Mouse (Mus musculus) spleen, embryonic (tissue): ENCODE data around the gene Tinag.
"Not testable (repeated sequence)": the region's sequence is repeated elsewhere in the genome, so short reads cannot be mapped to it uniquely, and the experiment has no call there.

ENCODE experiments used
- CTCF ChIA-PET: fragments of 350-600 bp; sonication (Branson Sonifier 250); formaldehyde crosslinking; loops from one replicate; lab custom pipeline; 2022; lab: Charles Lee

The Tinag gene

DNA sequence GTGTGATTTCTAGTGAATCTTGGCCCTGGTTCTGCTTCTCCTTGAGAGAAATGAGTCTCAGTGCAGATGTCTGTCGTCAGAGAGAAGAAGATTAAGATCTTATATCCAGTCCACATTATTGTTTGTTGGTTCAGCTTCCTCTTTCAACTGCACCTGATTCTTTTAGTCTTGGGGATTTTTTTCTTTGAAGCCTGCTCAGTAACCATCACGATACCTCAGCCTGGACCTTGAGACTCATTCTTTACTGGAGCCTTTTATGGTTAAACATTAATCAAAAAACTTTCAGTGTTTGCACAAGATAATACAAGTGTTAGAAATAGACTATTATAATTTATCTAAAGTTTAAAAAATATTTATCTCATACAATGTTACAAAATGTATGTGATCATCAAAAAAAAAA, at the start of gene Tinag:
Tinag (minus strand) TSS at position 210 of the 400 bp plus-strand sequence.
- CTCF ChIA-PET = no interaction called here

DNA sequence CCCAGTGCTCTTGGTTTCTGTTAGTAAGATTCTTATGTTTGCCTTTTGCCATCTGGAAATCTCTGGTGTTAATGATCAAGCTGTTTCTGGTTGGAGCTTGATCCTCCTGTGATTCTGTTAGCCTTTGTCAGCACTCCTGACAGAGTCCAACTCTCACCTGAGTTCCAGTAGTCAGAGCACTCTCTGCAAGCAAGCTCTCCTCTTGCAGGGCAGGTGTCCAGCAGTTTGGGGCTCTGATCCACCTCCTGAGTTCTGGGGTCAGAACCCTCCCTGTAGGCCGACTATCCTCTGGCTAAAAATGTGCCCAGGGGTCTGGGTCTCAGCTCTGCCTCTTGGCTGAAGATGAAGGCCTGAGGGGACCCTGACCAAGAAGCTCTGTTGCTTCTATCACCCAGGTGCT, 37.6 kb upstream of the Tinag start:
- CTCF ChIA-PET = not testable (repeated sequence)

DNA sequence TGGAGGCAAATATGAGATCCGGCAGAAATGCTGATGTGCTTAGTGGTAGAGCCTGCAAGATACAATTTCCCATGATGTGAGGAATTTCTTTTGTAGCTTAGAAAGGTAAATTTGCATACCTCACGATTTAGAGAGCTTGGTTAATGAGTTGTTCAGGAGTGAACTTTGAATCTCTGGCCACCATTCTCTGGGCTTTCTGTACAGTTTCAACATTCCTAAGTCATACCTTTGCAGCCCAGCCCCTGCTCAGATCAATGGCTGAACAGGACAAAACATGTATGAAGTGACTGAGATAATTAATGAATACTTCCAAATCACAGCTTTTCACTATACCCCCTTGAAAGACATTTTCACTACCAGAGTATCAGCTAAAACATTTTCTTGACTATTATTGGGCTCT, 26.1 kb upstream of the Tinag start:
- CTCF ChIA-PET = no interaction called here

DNA sequence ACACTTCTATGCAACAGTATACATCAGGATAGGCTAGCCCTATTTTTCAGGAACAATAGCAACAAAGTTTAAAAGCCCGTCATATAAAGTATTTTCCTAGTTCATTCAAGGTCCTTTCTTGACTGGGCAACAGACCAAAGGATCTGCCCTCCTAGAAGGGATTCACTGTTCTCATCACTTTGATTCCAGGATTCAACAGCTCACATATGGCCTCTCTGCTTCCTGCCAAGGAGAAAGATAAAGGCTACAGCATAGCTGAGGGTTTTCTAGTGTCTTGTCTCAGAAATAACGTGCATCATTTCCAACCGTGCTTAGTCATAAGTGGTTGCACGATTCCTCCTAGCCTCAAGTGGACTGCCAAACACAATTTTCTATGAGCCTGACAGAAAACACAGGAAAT, 11.0 kb upstream of the Tinag start:
- CTCF ChIA-PET = no interaction called here

DNA sequence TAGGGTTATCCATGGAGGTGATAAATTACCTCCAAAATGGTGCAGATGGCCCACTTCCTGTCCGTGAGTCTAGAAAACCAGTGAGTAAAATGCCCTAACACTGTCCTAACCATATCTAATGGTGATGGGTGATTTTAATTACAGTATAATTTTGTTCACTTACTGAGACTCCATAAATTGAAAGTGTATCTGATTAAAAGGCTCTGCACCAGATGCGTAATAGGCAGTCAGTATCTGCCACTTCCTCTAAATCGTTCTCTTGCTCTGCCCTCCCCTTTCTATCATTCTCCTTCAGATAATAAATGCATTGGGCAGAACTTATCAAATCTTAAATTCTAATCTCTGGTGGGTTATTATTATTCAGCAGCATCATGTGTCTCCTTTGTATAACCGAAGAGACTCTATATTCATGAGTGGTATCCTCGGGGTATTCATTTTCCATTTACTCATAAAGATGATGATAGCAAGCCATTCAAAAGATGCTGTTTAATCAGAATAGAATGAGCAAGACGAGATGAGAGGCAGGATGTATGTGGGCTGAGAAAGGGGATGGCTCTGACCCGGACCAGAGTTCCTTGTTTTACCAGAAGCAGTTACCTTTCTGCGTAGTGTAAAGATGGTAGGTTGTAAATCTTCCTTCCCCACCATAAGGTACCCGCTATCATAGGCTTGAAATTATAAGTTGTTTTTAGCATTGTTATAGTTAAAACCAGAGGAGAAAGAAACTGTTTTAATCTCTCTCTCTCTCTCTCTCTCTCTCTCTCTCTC, 9.0 kb upstream of the Tinag start:
- CTCF ChIA-PET = no interaction called here

DNA sequence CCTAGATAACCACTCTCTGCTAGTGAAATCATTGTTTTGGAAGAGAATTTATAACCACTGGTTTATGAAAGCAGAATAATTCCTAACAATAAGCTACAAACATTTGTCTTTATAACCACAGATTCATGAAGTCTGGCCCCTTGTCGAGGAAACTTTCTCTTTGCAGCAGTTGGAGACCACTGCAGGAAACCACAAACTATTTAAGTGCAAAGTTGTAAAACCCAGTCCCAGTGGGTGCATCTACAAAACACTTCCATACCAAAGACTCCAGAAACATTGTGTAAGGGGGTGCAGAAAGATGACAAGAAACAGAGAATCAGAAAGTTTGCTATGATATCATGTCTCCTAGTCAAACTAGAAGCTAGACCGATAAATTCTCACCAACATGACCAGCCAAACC, 5.8 kb upstream of the Tinag start:
- CTCF ChIA-PET = no interaction called here

DNA sequence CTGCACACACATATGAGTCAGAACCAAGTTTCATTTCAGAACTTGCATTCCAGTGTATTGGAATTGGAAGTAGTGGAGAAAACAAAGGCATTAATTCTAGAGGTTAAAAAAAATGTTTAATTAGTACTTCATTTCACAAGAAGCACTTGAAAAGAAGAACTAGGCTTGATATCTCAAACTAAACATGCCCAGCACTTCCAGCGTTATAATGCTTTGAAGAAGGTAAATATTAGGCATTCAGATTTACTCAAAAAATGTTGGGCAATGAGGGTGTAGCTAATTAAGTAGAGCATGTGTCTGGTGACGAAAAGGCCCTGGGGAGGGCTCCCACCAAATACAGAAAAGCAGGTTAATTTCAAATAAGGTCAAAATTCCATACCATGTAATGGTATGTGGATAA, 4.1 kb upstream of the Tinag start:
- CTCF ChIA-PET = no interaction called here

DNA sequence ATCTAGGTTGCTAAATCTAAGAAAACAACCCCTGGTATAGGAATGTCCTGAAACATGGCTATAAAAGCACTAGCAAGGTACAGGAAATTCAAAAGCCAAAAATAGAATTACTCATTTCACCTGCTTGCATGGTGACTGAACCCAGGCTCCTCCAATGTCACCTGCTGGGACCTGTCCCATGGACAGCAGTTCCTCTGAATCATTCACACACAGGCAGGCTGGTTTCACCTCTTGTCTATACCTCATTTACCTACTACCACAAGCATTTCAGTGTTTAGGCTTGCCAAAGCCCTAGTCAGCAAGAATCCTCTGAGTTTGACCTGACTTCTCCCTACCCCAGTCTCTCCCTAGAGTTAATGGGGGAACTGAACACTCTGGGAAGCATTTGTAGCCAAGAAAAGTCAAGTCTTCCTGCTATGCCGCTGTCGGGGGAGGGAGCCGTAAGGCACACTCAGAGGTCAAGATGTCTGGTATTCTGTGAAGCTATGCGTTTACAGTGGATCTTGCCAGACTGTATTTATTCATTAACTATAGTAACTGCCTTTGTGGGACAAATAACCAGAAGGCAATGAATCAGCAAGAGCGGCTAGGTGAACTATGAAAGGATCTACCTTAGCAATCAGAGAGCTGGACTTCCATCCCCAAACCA, 597 bp upstream of the Tinag start:
- CTCF ChIA-PET = no interaction called here

DNA sequence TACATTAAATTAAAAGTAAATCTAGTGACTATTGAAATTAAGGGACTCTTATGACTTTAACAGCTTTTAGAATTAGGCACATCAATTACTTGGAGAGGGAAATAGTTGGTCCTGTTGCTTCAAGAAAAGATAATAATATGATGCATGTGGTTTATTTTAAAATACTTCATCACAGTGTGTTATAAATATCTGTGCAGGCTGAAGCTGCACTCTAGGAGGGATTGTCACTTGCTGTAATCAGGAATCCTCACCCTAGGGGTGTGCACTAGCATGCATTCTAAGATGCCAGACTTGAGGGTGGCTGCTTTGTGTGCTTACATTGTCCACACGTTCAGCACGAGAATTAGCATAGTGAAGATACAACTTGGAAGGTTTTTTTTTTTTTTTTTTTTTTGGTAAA, 10.2 kb downstream of the Tinag start:
- CTCF ChIA-PET = interaction anchor here (0.6 kb wide), 2 partner anchors 171 to 1355 kb away, joined by 3 to 4 read pairs; no protein-coding TSS in a partner anchor

DNA sequence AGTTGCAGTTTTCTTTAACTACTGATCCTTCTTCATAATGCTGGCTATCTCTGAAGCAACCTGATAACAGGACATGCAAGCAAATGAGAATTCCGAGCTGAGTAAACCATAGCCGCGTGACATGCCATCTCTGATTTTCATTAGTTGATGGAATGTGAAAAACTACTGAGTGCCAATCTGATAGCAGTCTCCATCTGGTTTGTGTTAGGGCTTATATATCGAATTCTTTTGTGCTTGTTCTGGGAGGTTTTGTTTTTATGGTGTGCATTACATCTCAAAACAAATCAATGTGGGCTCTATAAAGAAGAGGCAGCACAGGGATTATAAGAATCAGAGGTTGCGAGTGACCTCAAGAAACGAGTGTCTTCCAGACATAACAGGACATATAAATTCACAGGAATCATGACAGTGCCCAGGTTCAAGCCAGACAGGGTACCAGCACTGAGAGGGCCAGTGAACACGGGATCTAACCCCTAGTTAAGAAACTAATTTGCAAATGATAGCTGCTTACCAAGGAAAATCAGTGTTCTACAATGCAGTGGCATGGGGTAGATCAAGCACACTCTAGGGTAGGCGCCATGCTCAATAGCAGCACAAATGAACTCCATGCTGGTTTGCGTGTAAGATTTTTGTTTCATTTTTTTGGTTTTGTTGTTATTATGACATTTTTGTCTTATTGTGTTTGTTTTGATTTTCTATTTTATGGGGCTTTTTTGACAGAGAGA, 13.0 kb downstream of the Tinag start:
- CTCF ChIA-PET = no interaction called here

DNA sequence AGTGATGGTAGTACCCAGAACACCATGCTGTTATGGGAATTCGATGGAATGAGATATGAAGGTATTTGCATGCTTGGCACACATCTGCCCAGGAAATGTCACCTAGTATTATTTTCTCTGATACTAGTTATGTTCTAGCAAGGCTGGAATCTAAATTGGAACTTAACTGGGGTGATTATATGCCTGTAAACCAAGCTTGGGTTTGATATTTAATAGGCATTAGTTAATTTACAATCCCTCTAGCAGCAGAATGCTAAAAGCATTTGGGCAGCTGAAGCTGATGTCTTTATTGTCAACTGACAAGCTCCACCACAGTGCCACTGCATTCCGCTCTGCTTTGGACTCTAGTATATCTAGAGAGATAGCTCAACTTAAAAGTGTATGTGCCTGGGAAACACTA, 20.3 kb downstream of the Tinag start:
- CTCF ChIA-PET = no interaction called here

DNA sequence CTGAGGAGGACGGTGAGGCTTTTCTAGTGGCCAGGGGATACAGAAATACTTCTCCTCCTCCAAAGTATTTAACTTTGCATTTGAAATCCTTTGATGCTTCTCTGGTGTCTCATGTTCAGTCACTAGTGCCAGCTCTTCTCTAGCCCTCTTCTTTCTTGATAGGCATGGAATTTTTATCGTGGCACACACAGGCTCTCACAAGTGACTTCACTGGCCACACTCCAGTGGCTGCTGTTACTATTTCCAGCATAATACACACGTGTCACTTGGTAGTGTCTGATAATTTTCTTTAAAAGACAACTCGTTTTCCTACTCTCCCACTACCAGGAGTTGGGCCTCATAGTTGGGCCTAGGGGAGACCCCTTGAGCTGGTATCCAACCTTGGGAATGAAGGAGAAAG, 26.7 kb downstream of the Tinag start:
- CTCF ChIA-PET = no interaction called here

DNA sequence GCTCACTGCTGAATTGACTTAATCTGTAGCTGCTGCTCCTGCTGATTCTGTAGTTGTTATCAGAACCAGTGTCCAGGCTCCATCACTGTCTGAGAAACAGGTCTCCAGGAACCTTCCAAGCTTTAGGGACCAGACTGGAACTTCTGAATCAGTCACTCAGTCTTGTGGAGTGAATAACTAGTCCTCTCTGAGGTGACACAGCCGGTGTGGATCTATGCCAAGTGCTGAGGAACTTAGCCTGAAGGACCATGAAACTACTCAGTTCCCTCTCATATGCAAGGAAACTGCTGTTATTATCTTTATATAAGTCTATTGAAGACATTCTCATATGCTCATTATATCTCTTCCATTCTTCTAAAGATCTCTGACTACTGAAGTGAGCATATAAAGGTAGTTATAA, 49.6 kb downstream of the Tinag start:
- CTCF ChIA-PET = no interaction called here

DNA sequence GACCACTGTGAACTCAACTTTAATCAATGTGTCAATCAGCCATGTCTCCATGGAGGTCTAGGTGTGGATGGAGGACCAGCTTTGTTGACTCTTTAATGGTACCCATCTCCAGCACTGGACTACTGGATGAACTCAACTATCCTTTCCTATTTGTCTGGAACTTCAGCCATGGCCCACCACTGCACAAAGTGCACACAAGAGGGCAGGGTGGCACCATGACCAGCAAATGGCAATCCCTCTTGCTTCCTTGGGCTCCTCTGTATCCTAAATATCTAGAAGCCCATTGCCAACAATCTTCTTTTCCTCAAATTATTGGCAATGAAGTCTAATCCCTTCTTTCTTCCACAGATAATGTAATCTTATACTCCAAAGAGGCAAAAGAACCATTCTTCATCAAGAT, 55.6 kb downstream of the Tinag start:
- CTCF ChIA-PET = no interaction called here

DNA sequence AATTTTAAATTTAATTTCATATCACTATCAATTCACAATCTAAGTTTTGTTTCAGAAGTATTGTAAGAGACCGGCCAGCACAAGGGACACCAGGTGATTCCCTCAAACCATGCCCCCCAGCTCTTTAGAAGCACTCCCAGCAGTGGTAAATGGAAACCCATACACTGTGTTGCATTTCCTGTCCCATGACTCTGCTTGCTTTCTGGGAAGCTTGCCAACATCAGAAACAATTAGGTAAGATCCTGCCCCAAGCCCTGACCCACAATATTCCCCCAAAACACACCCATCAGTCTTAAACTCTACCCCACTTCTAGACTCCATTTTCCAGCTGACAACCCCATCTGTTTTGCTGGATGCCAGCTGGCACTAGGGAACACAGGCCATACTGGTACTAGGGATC, 110.8 kb downstream of the Tinag start:
- CTCF ChIA-PET = no interaction called here

DNA sequence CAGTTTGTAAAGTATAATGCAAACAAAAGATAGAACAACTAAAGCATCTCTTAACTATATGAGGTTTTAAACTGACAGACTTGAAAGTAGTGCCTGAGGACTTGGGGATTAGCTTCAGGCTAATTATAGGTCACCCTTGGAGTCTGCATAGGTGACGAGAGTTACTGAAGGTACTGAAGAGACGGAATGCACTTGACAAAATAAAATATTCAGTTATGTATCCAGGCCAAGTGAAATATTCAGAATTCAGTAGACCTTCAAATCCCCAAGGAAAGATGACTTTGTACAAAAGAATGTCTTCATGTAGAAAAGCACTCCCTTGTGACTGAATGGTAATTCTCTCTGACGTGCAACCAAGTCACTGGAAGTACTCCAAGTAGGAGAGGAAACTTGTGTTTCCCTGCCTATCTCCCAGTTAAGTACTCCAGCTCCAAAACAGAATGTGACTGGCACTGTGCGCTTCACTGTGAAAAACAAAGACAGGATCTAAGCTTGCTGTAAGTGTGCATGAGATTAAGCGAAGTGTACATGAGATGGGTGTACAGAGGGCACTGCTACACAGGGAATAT, 130.4 kb downstream of the Tinag start:
- CTCF ChIA-PET = no interaction called here
